Mouse (Mus musculus): ENCODE data around the gene Traf1.

- TF ChIP-seq CTCF (IDR thresholded peaks at IDR 0.05; ENCODE audit: extremely low read depth, insufficient read depth, insufficient read length, insufficient replicate concordance) (no peak), POLR2A (IDR thresholded peaks at IDR 0.05; ENCODE audit: low read depth, low read length) (no peak)
Observed at GRCm38 (mm10) chr2:34937460-34937859, 24.1 kb downstream of the Traf1 start.
